ENCODE assay signal across 10 mouse cellular contexts in the genomic region with DNA sequence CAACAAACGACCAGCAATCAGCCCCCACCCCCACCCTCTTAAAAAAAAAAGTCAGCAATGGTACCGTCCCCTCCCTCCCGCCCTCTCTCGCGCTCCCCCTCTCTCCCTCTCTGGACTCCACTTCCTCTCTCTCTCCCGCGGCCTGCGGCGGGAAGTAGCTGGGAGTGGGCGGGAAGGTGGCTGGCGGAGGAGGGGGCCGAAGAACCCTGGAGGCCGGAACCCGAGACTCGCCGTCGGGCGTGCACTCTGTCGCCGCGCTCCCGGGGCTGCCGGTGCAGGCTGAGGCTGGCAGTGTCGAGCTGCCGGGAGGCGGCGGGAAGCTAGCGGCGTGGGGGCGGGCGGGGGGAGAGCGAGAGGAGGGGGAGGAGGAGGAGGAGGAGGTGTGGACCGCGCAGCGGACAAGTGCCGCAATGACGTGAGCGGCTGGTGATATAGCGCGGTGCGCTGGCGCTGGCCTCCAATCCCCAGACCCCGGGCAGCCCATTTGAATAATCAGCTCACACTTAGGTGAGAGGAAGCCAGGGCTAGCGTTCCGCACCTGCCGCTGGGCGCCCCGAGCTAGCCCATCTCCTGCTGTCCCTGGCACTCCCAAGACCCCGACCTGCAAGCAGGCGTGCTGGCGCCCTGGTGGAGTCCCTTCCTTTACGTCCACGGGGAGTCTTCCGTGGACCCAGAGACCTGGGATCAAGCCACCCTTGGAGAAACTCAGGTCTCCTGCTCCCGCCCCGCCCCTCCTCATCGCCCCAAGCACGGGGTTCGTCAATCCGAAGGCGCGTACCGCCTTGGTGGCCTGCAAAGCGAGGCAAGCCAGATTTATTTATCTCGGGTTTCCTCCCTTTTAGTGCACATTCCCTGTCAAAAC. TPM values are rescaled to one million over a fixed set of nuclear protein-coding genes. Genes with fewer than 3 reads are reported as not detected.
DNase-seq lines count a peak whose midpoint lies in the region; ATAC-seq and TF ChIP-seq lines count a peak whose summit lies in the region.
"Had no signal": no experiment of that assay in that cellular context is flagged by ENCODE, and none has a peak within 500 bp of the region (broad histone marks: within the 10 kb centered on the region; RNA-seq: fewer than 3 reads in every experiment).

No protein-coding gene starts in this region.

- H3K27ac ChIP-seq in heart, embryonic 11.5 days (ENCODE audit: low read depth, low read length), result no peak overlapping the region
- no peak overlapping the region for H3K27ac ChIP-seq in heart, postnatal 0 days (ENCODE audit: low read depth)
- peak overlapping the region; percentile 73 for H3K27ac ChIP-seq in liver, embryonic 13.5 days
- H3K27ac ChIP-seq in neural tube, embryonic 13.5 days (replicated peaks), result no peak overlapping the region

- TF ChIP-seq EP300 in heart, postnatal 0 days (IDR thresholded peaks at IDR 0.05; ENCODE audit: low read depth), result no peak

- DNase-seq in heart, adult 9 months (ENCODE audit: low spot score in 2 of 2), result no peak
- no peak for DNase-seq in heart, postnatal 0 days (ENCODE audit: low spot score)
- no peak for DNase-seq in liver, embryonic 13.5 days
- no peak for DNase-seq in c-Kit-positive CD71-positive TER-119-positive erythroid progenitor cells, embryonic 14.5 days (ENCODE audit: low spot score)
- no peak for DNase-seq in cerebellum, adult 8-10 months

- ATAC-seq in heart, embryonic 11.5 days (replicated peaks; ENCODE audit: insufficient number of reproducible peaks, low FRiP score, low TSS enrichment), result 0 out of 2 replicates have a peak, but pooled peaks have one; percentile 37
- no peak for ATAC-seq in heart, postnatal 0 days (ENCODE audit: insufficient read depth, low read depth)
- ATAC-seq in liver, embryonic 13.5 days (ENCODE audit: low read depth), result peak; percentile 54
- ATAC-seq in neural tube, embryonic 13.5 days (ENCODE audit: low read depth), result no peak
- ATAC-seq in inflammation-experienced regulatory T-cells, adult 6 months, result no peak

- peak overlapping the region; percentile 71 for H3K4me2 ChIP-seq in heart, embryonic 11.5 days
- H3K4me2 ChIP-seq in heart, postnatal 0 days (ENCODE audit: low read depth, low read length), result peak overlapping the region; percentile 64
- H3K4me2 ChIP-seq in liver, embryonic 13.5 days, result peak overlapping the region; percentile 57
- peak overlapping the region; percentile 39 for H3K4me2 ChIP-seq in neural tube, embryonic 13.5 days

- peak overlapping the region; percentile 49 for H3K4me3 ChIP-seq in heart, embryonic 11.5 days (ENCODE audit: low read depth, low read length)
- H3K4me3 ChIP-seq in heart, postnatal 0 days (ENCODE audit: low read depth, low read length), result peak overlapping the region; percentile 46
- peak overlapping the region; percentile 51 for H3K4me3 ChIP-seq in liver, embryonic 13.5 days (replicated peaks)
- H3K4me3 ChIP-seq in neural tube, embryonic 13.5 days, result peak overlapping the region; percentile 24

- TF ChIP-seq CTCF in heart, postnatal 0 days (IDR thresholded peaks at IDR 0.05; ENCODE audit: low read depth), result no peak

- H3K9me3 ChIP-seq in heart, embryonic 11.5 days (replicated peaks; ENCODE audit: control insufficient read depth, low read length), result no peaks in the 10 kb centered on the region
- no peaks in the 10 kb centered on the region for H3K9me3 ChIP-seq in heart, postnatal 0 days (replicated peaks; ENCODE audit: control insufficient read depth, low read length)
- H3K9me3 ChIP-seq in liver, embryonic 13.5 days (replicated peaks), result no peaks in the 10 kb centered on the region
- H3K9me3 ChIP-seq in neural tube, embryonic 13.5 days, result no peaks in the 10 kb centered on the region

- H3K36me3 ChIP-seq in heart, embryonic 11.5 days (ENCODE audit: control insufficient read depth, insufficient read depth, low read length), result no peaks in the 10 kb centered on the region
- H3K36me3 ChIP-seq in heart, postnatal 0 days (replicated peaks; ENCODE audit: control insufficient read depth, insufficient read depth, low read length), result no peaks in the 10 kb centered on the region
- no peaks in the 10 kb centered on the region for H3K36me3 ChIP-seq in liver, embryonic 13.5 days
- H3K36me3 ChIP-seq in neural tube, embryonic 13.5 days, result no peaks in the 10 kb centered on the region
- H3K36me3 ChIP-seq: G1E had no signal

- H3K27me3 ChIP-seq in heart, embryonic 11.5 days (ENCODE audit: control insufficient read depth, insufficient read depth, low read length), result peaks cover 96% of the 10 kb centered on the region
- peaks cover 99% of the 10 kb centered on the region for H3K27me3 ChIP-seq in heart, postnatal 0 days (ENCODE audit: control insufficient read depth, insufficient read depth, low read length)
- peaks cover 91% of the 10 kb centered on the region for H3K27me3 ChIP-seq in liver, embryonic 13.5 days
- peaks cover 100% of the 10 kb centered on the region for H3K27me3 ChIP-seq in neural tube, embryonic 13.5 days

- H3K4me1 ChIP-seq in heart, embryonic 11.5 days (ENCODE audit: control insufficient read depth, insufficient read depth, low read length), result 0 out of 2 replicates have a peak, but pooled peaks cover 10% of the 10 kb centered on the region
- H3K4me1 ChIP-seq in heart, postnatal 0 days (ENCODE audit: control insufficient read depth, insufficient read depth), result no peaks in the 10 kb centered on the region; the same call in 1 of the 2 replicates
- H3K4me1 ChIP-seq in liver, embryonic 13.5 days (replicated peaks), result no peaks in the 10 kb centered on the region; the same call in 1 of the 2 replicates
- peaks cover 12% of the 10 kb centered on the region for H3K4me1 ChIP-seq in neural tube, embryonic 13.5 days (replicated peaks)

- 0 out of 2 replicates have a peak overlapping the region, but pooled peaks have one; percentile 43 for H3K9ac ChIP-seq in heart, embryonic 11.5 days (ENCODE audit: low read depth, low read length)
- H3K9ac ChIP-seq in heart, postnatal 0 days (replicated peaks; ENCODE audit: low read depth, low read length), result no peak overlapping the region
- peak overlapping the region; percentile 57; the same call in 1 of the 2 replicates for H3K9ac ChIP-seq in liver, embryonic 13.5 days
- H3K9ac ChIP-seq in neural tube, embryonic 13.5 days, result no peak overlapping the region

- WGBS in heart, embryonic 11.5 days (ENCODE audit: insufficient replicate concordance), result under 1% methylated on average over 57 of the region's 65 CpGs
- whole genome bisulfite sequencing in heart, postnatal 0 days, result under 1% methylated on average over 63 of the region's 65 CpGs
- 1% methylated on average over 50 of the region's 65 CpGs for WGBS in liver, embryonic 13.5 days (ENCODE audit: insufficient replicate concordance)
- 0% methylated on average over 55 of the region's 65 CpGs for WGBS in neural tube, embryonic 13.5 days

RNA-seq across cellular contexts. Expression of gene Foxa2, which starts 0.6 kb away (rescaled TPM):
- 0.17 and 0.73 TPM in 2 replicates for polyA plus RNA-seq in heart, embryonic 11.5 days (2014; fragmentation: Nextera tagmentation; extraction: Ambion mirVana)
- total RNA-seq in heart, postnatal 0 days (2014; rRNA removed; ENCODE audit: low replicate concordance), result not detected in 2 replicates
- not detected in 2 replicates for polyA plus RNA-seq in heart, postnatal 0 days (2015; fragmentation: Nextera tagmentation; extraction: Ambion mirVana)
- 3.6 and 3.8 TPM in 2 replicates for polyA plus RNA-seq in liver, embryonic 13.5 days (2015; fragmentation: Nextera tagmentation; extraction: Ambion mirVana)
- 2.0 and 2.1 TPM in 2 replicates for polyA plus RNA-seq in neural tube, embryonic 13.5 days (2015; fragmentation: Nextera tagmentation; extraction: Ambion mirVana)
- not detected for polyA plus RNA-seq in inflammation-experienced regulatory T-cells, adult 6 months (2017; shearing (Covaris generic))
- total RNA-seq: heart, postnatal 14 days had no signal
- polyA plus RNA-seq: G1E had no signal

Comparison
In these comparisons a context has a peak if more than half of its experiments do, and no peak if none do; other contexts are left out.
1. ATAC-seq: peak in heart, embryonic 11.5 days (single experiment) and liver, embryonic 13.5 days (single experiment); none in heart, postnatal 0 days (single experiment), neural tube, embryonic 13.5 days (single experiment) and inflammation-experienced regulatory T-cells, adult 6 months (single experiment).
2. H3K9ac ChIP-seq: peak in heart, embryonic 11.5 days (single experiment) and liver, embryonic 13.5 days (single experiment); none in heart, postnatal 0 days (single experiment) and neural tube, embryonic 13.5 days (single experiment).
3. Peak in every context shown above with its lines, with median percentiles within 50 percentile points of each other: H3K4me2 ChIP-seq and H3K4me3 ChIP-seq.